Mouse (Mus musculus) ovary, postnatal 36 days (tissue): ENCODE measurements around the gene Gm45785.

ENCODE experiments used
- DNase-seq: peaks from one replicate; pipeline ENCODE4 v3.0.0; 2022; ENCODE audit warnings: low spot score, mixed read lengths

Gene Gm45785

DNA sequence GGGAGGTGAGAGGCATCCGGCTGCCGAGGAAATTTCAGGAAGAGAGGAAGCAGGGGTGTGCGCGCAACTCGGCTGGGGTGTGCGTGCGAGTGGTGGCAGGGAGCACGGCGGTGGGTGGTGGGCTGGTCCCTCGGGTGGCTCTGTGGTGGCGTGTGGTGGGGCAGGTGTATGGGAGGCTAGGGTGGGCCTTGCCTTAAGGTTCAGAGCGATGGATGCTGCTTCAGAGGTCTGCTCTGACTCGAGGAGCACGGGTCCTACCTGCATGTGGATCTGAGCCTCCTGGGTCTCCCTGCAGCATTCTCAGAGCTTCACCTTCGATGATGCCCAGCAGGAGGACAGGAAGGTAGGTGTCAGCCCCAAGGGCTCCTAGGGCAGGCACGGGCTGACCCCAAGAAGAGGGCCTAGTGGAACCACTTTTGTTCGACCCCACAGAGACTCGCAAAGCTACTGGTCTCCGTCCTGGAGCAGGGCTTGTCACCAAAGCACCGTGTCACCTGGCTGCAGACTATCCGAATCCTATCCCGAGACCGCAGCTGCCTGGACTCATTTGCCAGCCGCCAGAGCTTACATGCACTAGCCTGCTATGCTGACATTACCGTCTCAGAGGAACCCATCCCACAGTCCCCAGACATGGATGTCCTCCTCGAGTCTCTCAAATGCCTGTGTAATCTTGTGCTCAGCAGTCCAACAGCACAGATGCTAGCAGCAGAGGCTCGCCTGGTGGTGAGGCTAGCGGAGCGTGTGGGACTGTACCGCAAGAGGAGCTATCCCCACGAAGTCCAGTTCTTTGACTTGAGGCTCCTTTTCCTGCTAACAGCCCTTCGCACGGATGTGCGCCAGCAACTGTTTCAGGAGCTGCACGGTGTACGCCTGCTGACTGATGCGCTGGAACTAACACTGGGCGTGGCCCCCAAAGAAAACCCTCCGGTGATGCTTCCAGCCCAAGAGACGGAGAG lies 1.7 kb upstream of the Gm45785 start, which contains the start of gene Bet1l:
Gene Bet1l (minus strand): TSS at position 28 of the 956 bp plus-strand sequence.
- DNase-seq, result no peak

DNA sequence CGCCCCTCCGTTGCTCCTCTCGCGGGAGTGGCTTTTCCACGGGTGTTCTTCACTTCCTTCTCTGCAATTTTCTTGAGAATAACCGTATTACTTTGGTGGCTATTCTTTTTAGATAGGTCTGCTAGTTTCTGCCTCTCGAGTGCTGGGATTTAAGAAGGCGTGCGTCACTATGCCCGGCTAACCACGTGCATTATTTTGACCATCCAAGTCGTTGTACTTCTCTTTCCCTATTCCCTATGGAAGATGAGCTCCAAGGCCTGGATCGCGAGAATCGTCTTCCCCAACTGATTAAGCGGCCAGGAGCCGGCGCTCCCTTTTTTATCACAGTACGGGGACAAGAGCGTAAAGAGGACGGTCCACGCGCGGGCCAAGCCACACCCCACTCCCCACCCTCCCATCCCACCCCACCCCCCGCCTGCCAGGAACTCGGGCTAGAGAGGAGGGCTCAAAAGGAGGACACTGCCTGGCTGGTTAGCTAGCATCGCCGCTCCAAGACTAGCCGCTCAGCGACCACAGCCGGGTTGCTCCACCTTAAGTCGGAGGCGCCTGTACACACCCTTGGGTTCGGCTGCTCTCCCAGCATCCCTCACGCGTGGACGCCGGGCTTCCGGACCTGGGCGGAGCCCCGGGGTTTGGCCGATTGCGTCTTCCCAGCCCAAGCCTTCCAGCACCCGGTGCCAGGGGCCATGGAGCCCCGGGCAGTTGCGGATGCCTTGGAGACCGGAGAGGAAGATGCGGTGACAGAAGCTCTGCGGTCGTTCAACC lies 836 bp upstream of the Gm45785 start, which contains the start of gene Ric8a:
Gene Ric8a (plus strand): TSS at position 173 of the 765 bp plus-strand sequence.
- peak; percentile 90 for DNase-seq

DNA sequence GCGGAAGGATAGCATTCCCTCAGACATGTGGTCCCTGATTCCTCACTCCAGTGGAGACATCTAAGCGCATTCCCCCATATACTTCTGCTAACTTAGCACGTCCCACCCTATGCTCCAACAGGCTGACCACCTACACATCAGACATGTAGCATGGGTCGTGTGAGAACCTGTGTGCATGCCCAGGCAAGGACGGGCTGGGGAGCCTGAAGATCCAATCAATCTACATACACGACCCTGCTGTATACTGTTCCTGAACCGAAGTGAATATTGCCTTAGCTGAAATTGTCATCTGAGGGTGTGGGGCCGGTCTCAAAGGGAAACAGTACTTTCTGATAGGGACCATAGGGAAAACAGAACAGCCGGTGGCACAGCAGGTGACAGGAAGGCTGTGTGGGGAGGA lies 950 bp downstream of the Gm45785 start:
- DNase-seq, result no peak

DNA sequence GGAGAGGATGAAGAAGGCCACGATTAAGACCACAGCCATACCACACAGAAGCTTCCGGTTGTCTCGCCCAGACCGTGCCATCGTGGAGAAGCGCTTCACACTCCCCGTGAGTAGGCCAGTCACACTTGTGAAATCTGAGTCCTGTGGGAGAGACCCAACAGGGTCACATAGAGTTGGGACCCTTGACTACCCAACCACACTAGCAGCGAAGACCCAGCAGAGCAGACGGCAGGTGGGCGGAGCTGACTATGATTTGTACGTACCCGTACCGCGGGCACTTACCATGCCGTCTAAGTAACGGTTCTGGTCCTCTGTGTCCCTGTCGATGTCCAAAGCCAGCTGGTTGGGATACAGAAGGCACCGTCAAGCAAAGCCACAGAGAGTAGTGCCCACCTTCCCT lies 1.6 kb downstream of the Gm45785 start:
- no peak for DNase-seq

DNA sequence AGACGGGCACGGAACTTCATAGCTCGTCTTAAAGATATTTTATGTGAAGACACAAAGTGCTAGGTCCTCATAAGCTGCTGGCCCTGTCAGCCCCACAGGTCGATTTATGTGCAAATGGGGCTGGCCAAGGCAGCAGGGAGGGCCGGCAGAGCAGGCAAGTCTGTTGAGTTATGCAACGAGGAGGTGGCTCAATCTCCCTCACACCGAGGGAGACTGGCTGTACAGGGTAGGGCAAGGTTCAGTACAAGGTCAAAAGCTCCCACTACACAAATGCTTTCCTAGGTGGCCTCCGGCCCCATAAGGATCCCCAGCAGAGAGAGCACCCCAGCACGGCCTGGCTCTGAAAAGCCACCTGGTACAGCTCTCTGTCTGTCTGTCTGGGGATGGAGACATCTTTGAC lies 2.7 kb downstream of the Gm45785 start:
- no peak for DNase-seq

DNA sequence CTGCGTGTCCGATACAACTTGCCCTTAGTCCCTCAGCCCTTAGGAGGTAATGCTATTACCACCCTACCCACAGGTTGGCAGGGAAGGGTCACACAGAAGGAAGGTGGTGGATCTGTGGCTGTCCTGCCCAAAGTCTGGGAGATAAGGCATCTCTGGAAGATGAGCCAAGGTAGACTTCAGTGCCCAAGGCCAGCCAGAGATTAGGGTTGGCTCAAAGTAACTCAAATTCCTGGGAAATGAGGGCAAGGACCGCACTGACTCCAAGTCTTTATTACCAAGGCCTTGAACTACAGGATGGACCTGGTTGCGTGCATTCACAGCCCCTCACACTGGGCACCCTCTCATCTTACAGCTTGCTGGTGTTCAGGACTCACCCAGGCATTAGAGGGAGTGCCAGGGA lies 4.2 kb downstream of the Gm45785 start:
- DNase-seq, result no peak

DNA sequence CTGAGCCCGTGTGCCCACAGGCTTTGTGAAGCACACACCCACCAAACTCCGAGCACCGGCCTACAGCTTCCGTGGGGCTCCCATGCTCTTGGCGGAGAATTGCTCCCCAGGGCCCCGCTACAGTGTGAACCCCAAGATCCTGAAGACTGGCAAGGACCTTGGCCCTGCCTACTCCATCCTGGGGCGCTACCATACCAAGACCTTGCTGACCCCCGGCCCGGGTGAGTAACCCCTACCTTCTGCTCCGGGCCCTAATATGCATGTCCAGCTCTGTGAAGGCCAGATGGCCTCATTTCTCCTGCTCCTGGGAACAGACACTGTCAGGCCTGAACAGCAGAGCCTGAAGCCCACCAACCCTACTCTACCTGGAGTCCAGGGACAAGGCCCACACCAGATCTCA lies 7.5 kb downstream of the Gm45785 start:
- DNase-seq, result peak; percentile 2

DNA sequence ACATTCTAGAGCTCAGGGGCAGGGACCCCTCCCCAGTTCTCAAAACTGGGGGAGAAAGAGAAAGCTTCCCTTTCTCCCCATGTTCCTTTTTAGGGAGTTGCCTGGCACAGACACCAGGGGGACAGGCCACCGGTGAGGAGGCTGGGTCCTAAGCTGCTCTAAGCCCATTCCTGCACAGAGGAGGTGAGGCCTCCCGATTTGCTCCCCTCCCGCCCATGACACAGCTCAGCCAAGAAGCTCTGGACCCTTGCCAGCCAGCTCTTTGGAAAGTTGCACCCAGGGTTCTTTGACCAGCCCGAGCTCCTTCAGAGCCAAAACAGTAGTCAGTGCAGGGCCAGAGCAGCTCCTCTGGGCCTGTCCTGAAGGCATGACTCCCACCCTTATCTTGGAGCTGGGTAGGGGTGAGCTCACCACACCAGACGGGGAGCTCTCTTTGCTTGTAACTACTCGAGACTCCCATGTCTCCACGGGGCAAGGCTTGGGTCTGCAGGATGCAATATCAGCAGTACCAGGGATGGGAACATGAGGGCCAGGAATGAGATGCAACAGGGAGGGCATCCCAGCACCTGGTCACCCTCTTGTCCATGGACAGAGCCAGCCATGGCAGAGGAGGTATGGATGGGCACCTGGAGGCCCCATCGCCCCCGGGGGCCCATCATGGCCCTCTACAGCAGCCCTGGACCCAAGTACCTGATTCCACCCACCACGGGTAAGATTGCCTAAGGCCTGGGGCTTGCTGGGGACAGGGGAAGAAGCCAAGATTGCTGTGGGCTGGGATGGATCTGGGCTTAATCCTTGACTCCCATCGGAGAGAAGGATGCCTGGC lies 8.2 kb downstream of the Gm45785 start, which contains the start of gene Odf3:
Gene Odf3 (plus strand): TSS at position 51 of the 826 bp plus-strand sequence.
- peak; percentile 57 for DNase-seq

- DNase-seq, result no peak
Observed at GRCm38 (mm10) chr7:140846676-140847075, 9.5 kb downstream of the Gm45785 start.

DNA sequence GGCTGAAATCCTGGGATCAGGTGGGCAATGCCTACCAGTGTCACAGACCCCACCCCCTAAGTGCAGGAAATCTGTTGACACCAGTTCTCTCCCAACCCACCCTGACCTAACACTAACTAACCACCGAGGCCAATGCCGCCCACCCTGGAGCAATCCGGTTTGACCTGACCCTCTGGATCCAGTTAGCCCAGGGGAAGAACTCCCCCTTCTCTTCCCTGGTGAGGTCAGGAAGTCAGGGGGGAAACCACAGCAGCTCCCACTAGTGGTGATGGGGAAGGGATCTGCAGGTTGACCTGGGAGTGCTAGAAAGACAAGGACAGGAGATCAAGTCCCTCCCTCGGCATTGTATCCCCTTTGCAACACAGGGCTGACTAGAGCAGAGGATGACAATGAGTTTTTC lies 10.4 kb downstream of the Gm45785 start:
- DNase-seq, result peak; percentile 3

DNA sequence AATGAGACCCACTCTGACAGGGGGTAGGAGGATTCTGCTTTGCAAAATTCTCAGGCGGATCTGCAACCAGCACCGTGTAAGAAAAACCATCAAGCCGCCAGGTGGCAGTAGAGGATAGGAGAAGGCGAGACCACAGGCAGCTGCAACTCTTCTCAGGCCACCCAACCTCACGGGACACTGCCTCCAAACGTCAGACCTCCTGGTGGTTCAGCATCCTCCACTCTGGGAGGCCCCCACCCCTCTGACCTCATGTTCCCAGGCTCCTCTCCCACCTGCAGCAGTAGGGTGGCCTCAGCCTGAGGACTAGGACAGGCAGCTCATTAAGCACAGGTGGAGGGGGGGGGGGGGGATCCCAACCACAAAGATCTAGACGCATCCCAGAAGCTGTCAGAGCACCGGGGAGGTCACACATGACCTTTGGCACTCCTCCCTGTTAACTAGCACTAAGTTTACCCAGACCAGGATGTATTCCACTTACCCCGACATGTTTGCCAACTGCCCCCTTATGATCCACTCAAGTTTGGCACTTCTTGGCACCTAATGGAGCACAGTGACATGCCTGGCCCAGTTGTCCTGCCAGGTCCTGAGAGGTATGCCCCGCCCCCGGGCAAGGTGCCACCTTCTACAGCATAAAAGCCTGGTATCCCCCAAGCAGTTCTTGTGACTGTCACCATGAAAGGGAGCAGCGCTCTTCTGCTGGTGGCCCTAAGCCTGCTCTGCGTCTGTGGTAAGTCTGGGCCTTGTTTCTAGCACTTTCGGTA lies 11.0 kb downstream of the Gm45785 start, which contains the start of gene Scgb1c1:
Gene Scgb1c1 (plus strand): TSS at position 643 of the 761 bp plus-strand sequence.
- DNase-seq, result peak; percentile 85

DNA sequence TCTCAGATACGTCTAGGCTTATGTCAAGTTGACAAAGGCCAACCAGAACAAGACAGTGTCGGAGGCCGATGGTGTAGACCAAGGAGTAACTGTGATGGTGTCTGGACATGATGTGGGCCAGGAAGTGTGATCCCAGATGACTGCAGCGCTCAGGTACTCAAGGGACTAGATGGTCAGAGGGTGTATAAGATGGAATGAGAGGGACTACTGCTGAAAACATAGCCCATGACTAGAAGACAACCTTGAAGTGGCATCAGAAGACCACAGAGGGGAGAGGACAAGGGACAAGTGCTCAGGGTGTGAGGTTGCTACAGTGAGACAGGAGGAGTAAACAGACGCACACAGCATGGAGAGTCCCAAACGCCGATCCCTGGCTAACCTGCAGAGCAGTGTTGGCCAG lies 12.3 kb downstream of the Gm45785 start:
- DNase-seq, result no peak

- DNase-seq, result no peak
Observed at GRCm38 (mm10) chr7:140840750-140841735, 15.1 kb downstream of the Gm45785 start.

DNA sequence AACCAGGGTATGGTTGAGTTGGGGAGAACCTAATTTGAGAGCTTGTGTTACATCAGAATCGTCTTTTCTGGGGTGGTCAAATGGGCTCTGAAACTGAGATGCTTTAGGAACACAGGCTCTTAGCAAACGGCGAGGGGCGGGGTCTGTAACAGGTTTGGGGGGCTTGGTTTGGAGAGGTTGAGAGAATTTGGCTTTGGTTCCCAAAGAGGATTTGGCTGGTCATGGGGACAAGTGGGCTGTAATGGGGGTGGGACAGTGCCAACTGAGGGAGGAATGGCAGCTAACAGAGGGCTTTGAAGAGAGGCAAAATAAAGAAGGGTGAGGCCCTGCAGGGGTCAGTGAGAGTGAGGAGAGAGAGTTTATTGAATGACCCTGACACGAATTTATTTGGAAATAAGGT lies 16.6 kb downstream of the Gm45785 start:
- DNase-seq, result no peak

GRCm38 (mm10) chr7:140836243-140837115 lies 19.7 kb downstream of the Gm45785 start:
- DNase-seq, result no peak

DNA sequence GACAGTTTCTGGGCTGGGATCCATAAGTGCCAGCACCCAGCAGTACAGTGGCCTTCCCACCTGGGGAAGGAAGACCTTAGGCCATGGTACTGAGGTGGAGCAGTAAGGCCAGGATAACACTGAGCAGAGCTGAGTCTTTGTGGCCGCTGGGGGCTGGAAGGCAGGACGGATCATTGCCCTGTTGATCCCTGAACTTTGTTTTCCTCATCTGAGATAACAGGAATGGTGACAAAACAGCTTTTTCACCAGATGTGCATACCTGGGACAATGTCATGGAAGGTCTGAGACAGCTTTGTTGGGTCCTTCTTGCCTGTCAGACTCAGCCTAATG lies 20.4 kb downstream of the Gm45785 start:
- DNase-seq, result no peak

DNA sequence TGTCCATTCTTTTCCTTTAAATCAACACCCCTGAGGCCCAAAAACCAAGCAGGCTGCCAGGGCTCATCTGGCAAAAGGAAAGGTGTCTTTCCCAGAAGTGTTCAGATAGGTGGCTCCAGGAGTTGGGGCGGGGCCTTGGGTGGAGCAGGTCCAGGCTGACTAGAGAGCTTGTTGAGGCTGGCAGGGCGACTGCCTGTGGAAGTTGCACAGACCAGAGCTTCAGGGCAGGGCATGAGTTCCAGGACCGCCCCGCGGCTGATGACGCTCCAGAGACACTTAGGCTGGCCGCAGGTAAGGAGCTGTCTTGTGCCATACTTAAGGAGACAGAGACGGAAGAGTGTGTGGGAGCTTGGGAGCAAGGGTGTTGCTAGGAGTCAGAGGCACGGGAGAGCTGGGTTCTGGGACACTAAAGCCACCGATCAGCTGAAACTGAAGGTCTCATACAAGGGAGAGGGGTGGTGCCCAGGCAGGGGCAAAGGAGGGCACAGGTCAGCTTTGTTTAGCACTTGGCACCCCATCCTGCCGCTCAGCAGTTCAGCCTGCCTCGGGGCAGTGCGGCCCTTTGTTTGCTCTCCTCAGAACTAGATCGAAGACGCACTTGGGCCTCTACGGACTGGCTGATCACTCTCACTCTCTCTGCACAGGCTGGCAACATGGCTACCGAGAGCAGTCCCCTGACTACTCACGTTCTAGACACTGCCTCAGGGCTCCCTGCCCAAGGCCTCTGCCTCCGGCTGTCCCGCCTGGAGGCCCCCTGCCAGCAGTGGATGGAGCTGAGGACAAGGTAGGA lies 21.0 kb downstream of the Gm45785 start, which contains the start of gene Urah:
Gene Urah (plus strand): TSS at position 51 of the 790 bp plus-strand sequence.
- DNase-seq, result no peak

DNA sequence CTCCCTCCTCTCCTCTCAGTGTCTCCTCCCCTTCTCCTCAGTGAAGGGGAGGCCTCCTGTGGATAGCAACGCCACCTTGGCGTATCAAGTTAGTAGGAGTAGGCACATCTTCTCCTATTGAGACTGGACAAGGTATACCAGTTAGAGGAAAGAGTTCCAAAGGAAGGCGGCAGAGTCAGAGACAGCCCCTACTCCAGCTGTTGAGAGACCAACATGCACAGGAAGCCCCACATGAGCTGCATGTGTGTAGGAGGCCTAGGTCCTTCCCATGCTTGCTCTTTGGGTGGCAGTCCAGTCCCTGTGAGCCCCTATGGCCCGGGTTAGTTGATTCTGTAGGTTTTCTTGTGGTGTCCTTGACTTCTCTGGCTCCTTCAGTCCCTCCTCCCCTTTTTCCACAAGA lies 22.8 kb downstream of the Gm45785 start:
- no peak for DNase-seq
